Mouse (Mus musculus) heart, embryonic 16.5 days (tissue): ENCODE data around the gene Farp2. TPM values are rescaled to one million over a fixed set of nuclear protein-coding genes. Genes with fewer than 3 reads are reported as not detected.

ENCODE experiments used
- ATAC-seq: fragments of 200-750 bp; cut with Nextera tagmentation; replicated peaks from 2 replicates; pipeline ENCODE4 v1.8.0; 2017; ENCODE audit warnings: moderate number of reproducible peaks; ENCODE audit not compliant: insufficient read depth, low FRiP score; ENCODE audit errors: extremely low read depth
- H3K27ac ChIP-seq: fragments of 300-500 bp; sonication (generic); 2 replicates; pipeline ENCODE4 v1.5.1; 2014; ENCODE audit warnings: mild to moderate bottlenecking, low read length, control low read depth, moderate library complexity
- H3K27me3 ChIP-seq: fragments of 300-500 bp; sonication (generic); 2 replicates; pipeline ENCODE4 v1.6.1; 2014; ENCODE audit warnings: low read length, mixed read lengths; ENCODE audit not compliant: control insufficient read depth, insufficient read depth
- H3K36me3 ChIP-seq: fragments of 300-500 bp; sonication (generic); 2 replicates; pipeline ENCODE4 v1.6.1; 2014; ENCODE audit not compliant: control insufficient read depth, insufficient read depth
- H3K4me1 ChIP-seq: fragments of 300-500 bp; sonication (generic); 2 replicates; pipeline ENCODE4 v1.6.1; 2014; ENCODE audit warnings: low read length, mixed read lengths; ENCODE audit not compliant: control insufficient read depth, insufficient read depth
- H3K4me2 ChIP-seq: fragments of 300-500 bp; sonication (generic); 2 replicates; pipeline ENCODE4 v1.6.1; 2014; ENCODE audit warnings: low read depth, mild to moderate bottlenecking, control low read depth, low read length
- H3K4me3 ChIP-seq: fragments of 300-500 bp; sonication (generic); 2 replicates; pipeline ENCODE4 v1.5.1; 2014; ENCODE audit warnings: mild to moderate bottlenecking, control low read depth, low read length
- H3K9ac ChIP-seq: fragments of 300-500 bp; sonication (generic); 2 replicates; pipeline ENCODE4 v1.6.1; 2014; ENCODE audit warnings: low read length, control low read depth
- H3K9me3 ChIP-seq: fragments of 300-500 bp; sonication (generic); replicated peaks from 2 replicates; pipeline ENCODE4 v1.6.1; 2016; ENCODE audit warnings: low read length; ENCODE audit not compliant: control insufficient read depth
- WGBS: fragments of 180-500 bp; shearing (Covaris S2); extraction: QIAGEN DNeasy Blood & Tissue Kit; methylation state at CpG from one replicate; pipeline ENCODE4 v1.1.7; 2014; 5-methylcytosine and 5-hydroxymethylcytosine counted together
- polyA plus RNA-seq: library from polyadenylated mRNA; unstranded; fragments of >200 nt; fragmentation: Nextera tagmentation; extraction: Ambion mirVana; gene quantifications from 2 replicates; pipeline ENCODE4 v1.2.1, GENCODE M21; 2015

Farp2 gene
- polyA plus RNA-seq, 1 experiment from 2014 or later: 3.8 TPM

GRCm38 (mm10) chr1:93537227-93537626, 25.3 kb downstream of the Farp2 start:
- 0 out of 2 replicates have a peak, but pooled peaks cover 5% of the 10 kb centered on the region for H3K36me3 ChIP-seq
- no peaks in the 10 kb centered on the region for H3K27me3 ChIP-seq
- H3K9me3 ChIP-seq: no peaks in the 10 kb centered on the region
- H3K27ac ChIP-seq: no peak overlapping the region
- no peaks in the 10 kb centered on the region for H3K4me1 ChIP-seq
- ATAC-seq: no peak
- H3K4me2 ChIP-seq: no peak overlapping the region
- no peak overlapping the region for H3K9ac ChIP-seq
- H3K4me3 ChIP-seq: no peak overlapping the region
- 89% methylated on average over 6 of the region's 6 CpGs for WGBS

GRCm38 (mm10) chr1:93543196-93543595, 31.3 kb downstream of the Farp2 start:
- no peak overlapping the region for H3K9ac ChIP-seq
- no peak for ATAC-seq
- no peak overlapping the region for H3K4me2 ChIP-seq
- no peaks in the 10 kb centered on the region for H3K9me3 ChIP-seq
- H3K36me3 ChIP-seq: no peaks in the 10 kb centered on the region
- no peaks in the 10 kb centered on the region for H3K27me3 ChIP-seq
- H3K4me1 ChIP-seq: no peaks in the 10 kb centered on the region
- WGBS: 77% methylated on average over 2 of the region's 2 CpGs
- H3K27ac ChIP-seq: no peak overlapping the region
- no peak overlapping the region for H3K4me3 ChIP-seq

- 90% methylated on average over 1 of the region's 1 CpGs for WGBS
- H3K4me2 ChIP-seq: no peak overlapping the region
- H3K4me3 ChIP-seq: no peak overlapping the region
- no peaks in the 10 kb centered on the region for H3K36me3 ChIP-seq
- H3K4me1 ChIP-seq: no peaks in the 10 kb centered on the region
- ATAC-seq: no peak
- no peak overlapping the region for H3K27ac ChIP-seq
- H3K27me3 ChIP-seq: no peaks in the 10 kb centered on the region
- 0 out of 2 replicates have a peak, but pooled peaks cover 4% of the 10 kb centered on the region for H3K9me3 ChIP-seq
- H3K9ac ChIP-seq: no peak overlapping the region
Measured at GRCm38 (mm10) chr1:93547286-93547685, 35.4 kb downstream of the Farp2 start.

DNA sequence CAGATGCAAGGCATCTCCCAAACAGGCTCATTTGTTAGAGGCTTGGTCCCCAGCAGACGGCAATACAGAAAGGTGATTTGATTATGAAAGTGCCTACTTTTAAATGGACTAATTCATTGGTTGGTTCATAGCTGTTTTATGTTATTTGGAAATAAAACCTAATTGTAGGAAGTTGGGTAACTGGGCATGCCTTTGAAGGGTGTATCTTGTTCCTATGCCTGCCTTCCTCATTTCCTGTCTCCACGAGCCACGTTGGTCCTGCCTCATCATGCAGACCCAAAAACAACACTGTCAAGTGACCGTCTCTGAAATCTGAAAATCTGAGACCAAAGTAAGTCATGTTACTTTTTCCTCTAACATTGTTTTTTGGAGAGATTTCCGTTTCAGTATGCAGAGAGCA, 39.5 kb downstream of the Farp2 start:
- no peak for ATAC-seq
- no peaks in the 10 kb centered on the region for H3K27me3 ChIP-seq
- H3K9ac ChIP-seq: no peak overlapping the region
- H3K36me3 ChIP-seq: no peaks in the 10 kb centered on the region; the same call in 1 of the 2 replicates
- H3K9me3 ChIP-seq: 0 out of 2 replicates have a peak, but pooled peaks cover 7% of the 10 kb centered on the region
- H3K4me3 ChIP-seq: no peak overlapping the region
- H3K4me2 ChIP-seq: no peak overlapping the region
- 64% methylated on average over 5 of the region's 5 CpGs for WGBS
- H3K27ac ChIP-seq: no peak overlapping the region
- no peaks in the 10 kb centered on the region for H3K4me1 ChIP-seq

DNA sequence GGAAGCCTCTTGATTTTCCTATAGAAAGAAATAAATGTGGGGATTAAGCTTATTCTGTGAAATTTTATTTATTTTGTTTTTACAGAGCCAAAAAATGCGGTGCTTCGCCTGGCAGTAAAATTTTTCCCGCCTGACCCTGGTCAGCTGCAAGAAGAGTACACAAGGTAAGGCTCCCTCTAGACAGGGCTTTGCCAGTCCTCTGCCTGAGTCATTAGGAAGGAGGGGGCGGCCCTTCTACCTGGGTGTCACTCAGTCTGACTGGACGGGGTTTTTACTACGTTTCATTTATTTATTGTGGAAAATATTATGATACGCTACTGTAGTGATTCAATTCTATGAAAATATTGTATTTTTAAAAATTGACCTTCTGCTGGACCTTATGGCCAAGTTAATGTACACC, 51.3 kb downstream of the Farp2 start:
- no peak overlapping the region for H3K9ac ChIP-seq
- WGBS: 82% methylated on average over 7 of the region's 7 CpGs
- H3K36me3 ChIP-seq: no peaks in the 10 kb centered on the region
- no peak overlapping the region for H3K4me2 ChIP-seq
- no peak for ATAC-seq
- no peak overlapping the region for H3K4me3 ChIP-seq
- H3K27me3 ChIP-seq: no peaks in the 10 kb centered on the region
- H3K27ac ChIP-seq: no peak overlapping the region
- H3K4me1 ChIP-seq: no peaks in the 10 kb centered on the region
- H3K9me3 ChIP-seq: no peaks in the 10 kb centered on the region

DNA sequence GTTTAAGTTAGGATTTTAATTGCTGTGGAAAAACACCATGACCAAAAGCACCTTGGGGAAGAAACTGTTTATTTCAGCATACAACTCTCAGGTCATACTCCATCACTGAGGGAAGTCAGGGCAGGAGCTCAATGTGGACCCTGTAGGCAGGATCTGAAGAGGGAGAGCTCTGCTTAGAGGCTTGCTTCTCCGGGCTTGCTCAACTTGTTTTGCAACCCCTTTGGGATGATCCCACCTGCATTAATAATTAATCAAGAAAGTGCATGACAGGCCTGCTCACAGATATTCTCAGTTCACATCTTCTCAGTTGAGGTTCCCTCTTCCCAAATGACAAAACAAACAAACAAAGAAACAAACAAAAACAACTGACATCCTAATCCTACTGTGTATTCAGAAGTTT, 51.8 kb downstream of the Farp2 start:
- WGBS: 67% methylated on average over 1 of the region's 1 CpGs
- Histone ChIP-seq H3K4me3 (no peak overlapping the region), H3K4me1 (no peaks in the 10 kb centered on the region), H3K36me3 (no peaks in the 10 kb centered on the region), H3K9me3 (no peaks in the 10 kb centered on the region), H3K9ac (no peak overlapping the region), H3K27me3 (no peaks in the 10 kb centered on the region), H3K4me2 (no peak overlapping the region), H3K27ac (no peak overlapping the region)
- no peak for ATAC-seq

- H3K27me3 ChIP-seq: no peaks in the 10 kb centered on the region
- H3K9me3 ChIP-seq: no peaks in the 10 kb centered on the region
- no peak overlapping the region for H3K27ac ChIP-seq
- ATAC-seq: no peak
- H3K4me3 ChIP-seq: no peak overlapping the region
- 91% methylated on average over 3 of the region's 3 CpGs for WGBS
- H3K9ac ChIP-seq: no peak overlapping the region
- H3K4me2 ChIP-seq: no peak overlapping the region
- no peaks in the 10 kb centered on the region for H3K36me3 ChIP-seq
- no peaks in the 10 kb centered on the region for H3K4me1 ChIP-seq
Measured at GRCm38 (mm10) chr1:93564781-93565180, 52.9 kb downstream of the Farp2 start.

DNA sequence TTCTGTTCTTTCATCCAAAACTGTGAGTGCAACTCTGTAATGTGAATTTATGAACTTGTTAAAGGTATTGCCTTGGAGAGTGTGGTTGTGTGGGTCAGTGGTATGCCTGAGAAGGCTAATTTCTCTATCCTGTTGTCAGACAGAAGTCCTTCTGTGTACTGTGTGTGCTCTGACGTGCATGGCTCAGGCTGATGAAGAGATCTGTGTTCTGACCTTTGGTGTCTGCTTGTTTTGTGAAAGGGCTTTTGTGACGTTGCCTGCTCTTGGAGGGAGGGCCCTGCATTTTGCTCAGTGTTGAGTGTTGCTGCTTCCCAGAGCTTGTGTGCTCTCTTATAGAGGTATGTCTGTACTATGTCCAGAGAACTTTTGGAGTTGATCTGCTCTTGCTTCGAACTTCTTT, 55.1 kb downstream of the Farp2 start:
- H3K9me3 ChIP-seq: no peaks in the 10 kb centered on the region; the same call in 1 of the 2 replicates
- H3K36me3 ChIP-seq: peaks cover 9% of the 10 kb centered on the region
- H3K9ac ChIP-seq: no peak overlapping the region
- no peaks in the 10 kb centered on the region for H3K4me1 ChIP-seq
- no peak for ATAC-seq
- H3K27ac ChIP-seq: no peak overlapping the region
- no peak overlapping the region for H3K4me3 ChIP-seq
- no peaks in the 10 kb centered on the region for H3K27me3 ChIP-seq
- 46% methylated on average over 3 of the region's 3 CpGs for WGBS
- no peak overlapping the region for H3K4me2 ChIP-seq

- Histone ChIP-seq H3K4me2 (no peak overlapping the region), H3K9me3 (no peaks in the 10 kb centered on the region; the same call in 1 of the 2 replicates), H3K36me3 (peaks cover 9% of the 10 kb centered on the region), H3K4me1 (no peaks in the 10 kb centered on the region), H3K27me3 (no peaks in the 10 kb centered on the region), H3K9ac (no peak overlapping the region), H3K27ac (no peak overlapping the region), H3K4me3 (no peak overlapping the region)
- 79% methylated on average over 9 of the region's 9 CpGs for WGBS
- ATAC-seq: no peak
Measured at GRCm38 (mm10) chr1:93567717-93568497, 56.0 kb downstream of the Farp2 start.
